Mouse (Mus musculus) spleen, adult 2 months (tissue): ENCODE results near the gene Slc22a7.

Experiments
- CTCF ChIP-seq: fragments of 200-500 bp; IDR thresholded peaks from 2 replicates; pipeline ENCODE4 v1.5.1; 2011; ENCODE audit warnings: mild to moderate bottlenecking, inconsistent platforms; ENCODE audit not compliant: insufficient read depth, insufficient read length, insufficient replicate concordance; ENCODE audit errors: extremely low read depth
- POLR2A ChIP-seq: fragments of 200-500 bp; IDR thresholded peaks from 2 replicates; pipeline ENCODE4 v1.6.1; 2011; ENCODE audit warnings: low read depth, low read length, inconsistent platforms

DNA sequence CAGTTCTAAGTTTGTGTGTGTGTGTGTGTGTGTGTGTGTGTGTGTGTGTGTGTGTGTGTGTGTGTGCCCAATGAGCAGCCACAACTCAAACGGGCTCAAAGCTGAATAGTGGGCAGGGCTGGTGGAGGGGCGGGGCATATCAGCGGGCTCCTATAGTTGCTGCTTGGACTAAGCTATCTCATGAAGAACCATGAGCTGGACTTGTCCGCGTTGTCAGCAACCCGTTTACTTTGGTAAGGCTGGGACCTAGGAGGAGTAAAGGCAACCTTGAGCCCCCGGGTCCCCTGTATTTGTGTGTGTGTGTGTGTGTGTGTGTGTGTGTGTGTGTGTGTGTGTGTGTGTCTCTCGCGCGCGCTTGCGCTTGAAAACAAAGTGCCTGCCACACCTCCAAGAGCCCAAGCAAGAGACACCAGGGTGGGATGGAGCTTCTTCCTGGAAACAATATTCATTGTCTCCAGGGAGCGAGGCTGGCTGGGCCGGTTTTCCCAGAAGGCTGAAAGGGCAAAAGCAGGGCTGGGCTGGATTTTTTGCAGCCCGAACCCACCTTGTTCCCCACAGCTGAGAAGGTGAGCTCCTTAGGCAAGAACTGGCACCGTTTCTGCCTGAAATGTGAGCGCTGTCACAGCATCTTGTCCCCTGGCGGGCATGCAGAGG is 9.4 kb downstream of the Slc22a7 start, which contains the start of gene Crip3:
- TF ChIP-seq POLR2A (no peak), CTCF (no peak)
